ENCODE assay signal across 30 mouse cellular contexts in genomic region chr11:65640261-65640660, GRCm38 (mm10).
DNase-seq lines count a peak whose midpoint lies in the region; ATAC-seq and TF ChIP-seq lines count a peak whose summit lies in the region.
"Had no signal": no experiment of that assay in that cellular context is flagged by ENCODE, and none has a peak within 500 bp of the region (broad histone marks: within the 10 kb centered on the region; RNA-seq: fewer than 3 reads in every experiment).

No protein-coding gene starts in this region.

- intact Hi-C loops in left cerebral cortex, postnatal 4 days (cut with DNase I), result no loop called here

- no peak for TF ChIP-seq CTCF in heart, postnatal 0 days (IDR thresholded peaks at IDR 0.05; ENCODE audit: low read depth)

- no peak overlapping the region for H3K4me2 ChIP-seq in heart, postnatal 0 days (ENCODE audit: low read depth, low read length)
- H3K4me2 ChIP-seq in stomach, embryonic 15.5 days, result no peak overlapping the region
- H3K4me2 ChIP-seq: forebrain, embryonic 13.5 days; heart, embryonic 13.5 days; hindbrain, embryonic 15.5 days; kidney, embryonic 15.5 days; midbrain, embryonic 11.5 days had no signal

- peaks cover 35% of the 10 kb centered on the region for H3K4me1 ChIP-seq in heart, postnatal 0 days (ENCODE audit: control insufficient read depth, insufficient read depth)
- peaks cover 11% of the 10 kb centered on the region; the same call in 1 of the 2 replicates for H3K4me1 ChIP-seq in stomach, embryonic 15.5 days
- H3K4me1 ChIP-seq: forebrain, embryonic 13.5 days; hindbrain, embryonic 10.5 days; hindbrain, embryonic 15.5 days had no signal

- no peak for TF ChIP-seq EP300 in heart, postnatal 0 days (IDR thresholded peaks at IDR 0.05; ENCODE audit: low read depth)

- peak; percentile 43 to 62 for DNase-seq in cerebellum, postnatal 10 days
- no peak for DNase-seq in cerebellum, adult 9-11 months
- DNase-seq in left cerebral cortex, postnatal 4 days, result peak; percentile 10
- no peak for DNase-seq in left cerebral cortex, adult 18-20 months (ENCODE audit: low spot score in 2 of 2)
- no peak for DNase-seq in heart, postnatal 0 days (ENCODE audit: low spot score)
- no peak for DNase-seq in kidney, adult 18-20 months
- no peak for DNase-seq in embryo, embryonic 9.5 days (ENCODE audit: extremely low spot score)
- DNase-seq: adrenal gland, postnatal 10 days; cerebellum, adult 11 months; cerebellum, postnatal 25 days; gastrocnemius, postnatal 25 days; kidney, adult 11 months; kidney, postnatal 36 days; layer of hippocampus, postnatal 36 days; liver; lung, adult 2 months; lung, postnatal 14 days; right cerebral cortex, postnatal 25 days; thymus, adult 2 months had no signal

- peak overlapping the region; percentile 38; the same call in 1 of the 2 replicates for H3K27ac ChIP-seq in heart, postnatal 0 days (ENCODE audit: low read depth)
- peak overlapping the region; percentile 54; the same call in 1 of the 2 replicates for H3K27ac ChIP-seq in stomach, embryonic 15.5 days
- H3K27ac ChIP-seq: forebrain, embryonic 13.5 days; heart, embryonic 13.5 days; hindbrain, embryonic 10.5 days; hindbrain, embryonic 15.5 days; kidney, embryonic 15.5 days; layer of hippocampus, adult 2 months; liver, embryonic 14.5 days had no signal

- no peaks in the 10 kb centered on the region for H3K27me3 ChIP-seq in heart, postnatal 0 days (ENCODE audit: control insufficient read depth, insufficient read depth, low read length)
- no peaks in the 10 kb centered on the region for H3K27me3 ChIP-seq in stomach, embryonic 15.5 days (replicated peaks)
- H3K27me3 ChIP-seq: forebrain, embryonic 13.5 days; heart, embryonic 13.5 days; hindbrain, embryonic 15.5 days; kidney, embryonic 15.5 days had no signal

- H3K9ac ChIP-seq in heart, postnatal 0 days (replicated peaks; ENCODE audit: low read depth, low read length), result no peak overlapping the region
- H3K9ac ChIP-seq in stomach, embryonic 15.5 days, result no peak overlapping the region
- H3K9ac ChIP-seq: forebrain, embryonic 13.5 days; heart, embryonic 13.5 days; hindbrain, embryonic 15.5 days; kidney, embryonic 15.5 days; liver, embryonic 14.5 days had no signal

- no peaks in the 10 kb centered on the region for H3K9me3 ChIP-seq in heart, postnatal 0 days (replicated peaks; ENCODE audit: control insufficient read depth, low read length)
- H3K9me3 ChIP-seq in stomach, embryonic 15.5 days, result no peaks in the 10 kb centered on the region
- H3K9me3 ChIP-seq: forebrain, embryonic 13.5 days; heart, embryonic 13.5 days; hindbrain, embryonic 10.5 days; hindbrain, embryonic 15.5 days; kidney, embryonic 15.5 days had no signal

- 49% methylated on average over 6 of the region's 6 CpGs for WGBS in heart, postnatal 0 days
- WGBS in stomach, embryonic 15.5 days, result 49% methylated on average over 6 of the region's 6 CpGs

- ATAC-seq in heart, postnatal 0 days (ENCODE audit: insufficient read depth, low read depth), result peak; percentile 31; the same call in 1 of the 2 replicates
- ATAC-seq in stomach, embryonic 15.5 days (ENCODE audit: insufficient read depth, low FRiP score, low read depth), result no peak
- ATAC-seq: forebrain, embryonic 13.5 days; inflammation-experienced regulatory T-cells, adult 6 months; midbrain, embryonic 16.5 days had no signal

- no peaks in the 10 kb centered on the region for H3K36me3 ChIP-seq in heart, postnatal 0 days (replicated peaks; ENCODE audit: control insufficient read depth, insufficient read depth, low read length)
- H3K36me3 ChIP-seq in stomach, embryonic 15.5 days, result no peaks in the 10 kb centered on the region
- H3K36me3 ChIP-seq: heart, embryonic 13.5 days; hindbrain, embryonic 10.5 days; hindbrain, embryonic 15.5 days; kidney, embryonic 15.5 days had no signal

- no peak overlapping the region for H3K4me3 ChIP-seq in heart, postnatal 0 days (ENCODE audit: low read depth, low read length)
- no peak overlapping the region for H3K4me3 ChIP-seq in stomach, embryonic 15.5 days (replicated peaks)
- H3K4me3 ChIP-seq: forebrain, embryonic 13.5 days; heart, embryonic 13.5 days; hindbrain, embryonic 10.5 days; hindbrain, embryonic 15.5 days; kidney, embryonic 15.5 days; layer of hippocampus, adult 2 months had no signal

Comparison
In these comparisons a context has a peak if more than half of its experiments do, and no peak if none do; other contexts are left out.
1. DNase-seq: peak in cerebellum, postnatal 10 days (2 of 2) and left cerebral cortex, postnatal 4 days (single experiment); none in cerebellum, adult 9-11 months (single experiment), left cerebral cortex, adult 18-20 months (0 of 2), heart, postnatal 0 days (single experiment), kidney, adult 18-20 months (single experiment) and embryo, embryonic 9.5 days (single experiment).